ENCODE assay signal across 17 mouse cellular contexts in the genomic region with DNA sequence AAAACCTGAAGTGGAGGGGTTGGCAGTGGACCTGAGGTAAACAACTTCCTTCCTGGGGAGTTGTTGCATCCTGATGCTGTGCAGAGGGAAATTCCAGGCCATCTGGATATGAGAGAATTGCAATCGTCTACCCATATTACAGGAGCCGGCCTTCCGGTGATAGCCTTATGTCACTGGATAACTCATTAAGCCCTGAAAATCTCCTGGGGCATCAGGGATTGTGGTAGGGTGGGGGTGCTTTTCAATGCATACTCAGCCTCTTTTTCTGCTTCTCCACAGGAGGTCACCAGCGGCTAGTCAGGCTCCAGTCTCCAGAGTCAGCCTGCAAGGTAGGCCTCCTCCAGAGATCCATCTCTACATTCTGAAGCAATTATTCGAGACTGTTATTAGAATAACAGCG.
A peak's percentile ranks its signal among the peaks of the same experiment; 100 is the strongest.
DNase-seq lines count a peak whose midpoint lies in the region; ATAC-seq lines count a peak whose summit lies in the region.
"Had no signal": no experiment of that assay in that cellular context is flagged by ENCODE, and none has a peak within 500 bp of the region (broad histone marks: within the 10 kb centered on the region; RNA-seq: fewer than 3 reads in every experiment).

No protein-coding gene starts in this region.

- 64% methylated on average over 6 of the region's 6 CpGs for WGBS in kidney, embryonic 16.5 days

- no peak overlapping the region for H3K4me3 ChIP-seq in kidney, embryonic 16.5 days (ENCODE audit: low read length)
- H3K4me3 ChIP-seq: intestine, embryonic 15.5 days; neural tube, embryonic 15.5 days had no signal

- peak; percentile 17 for DNase-seq in gastrocnemius, postnatal 14 days
- no peak for DNase-seq in gastrocnemius, postnatal 4 days (ENCODE audit: low spot score in 2 of 2)
- DNase-seq in kidney, postnatal 10 days, result peak; percentile 15
- DNase-seq in CD4-positive helper T cell, adult 2 months (ENCODE audit: low read depth, low spot score), result peak; percentile 29
- DNase-seq in heart, postnatal 25 days (ENCODE audit: low spot score), result peak; percentile 41
- no peak for DNase-seq in layer of hippocampus, postnatal 14 days (ENCODE audit: low spot score in 2 of 2)
- DNase-seq: cerebellum, adult 11 months; cerebellum, postnatal 36 days; forebrain, postnatal 0 days; gastrocnemius, postnatal 36 days; lung, adult 18-20 months; lung, postnatal 36 days had no signal

- H3K27me3 ChIP-seq in kidney, embryonic 16.5 days (ENCODE audit: insufficient read depth, low read length), result no peaks in the 10 kb centered on the region
- H3K27me3 ChIP-seq: intestine, embryonic 15.5 days; neural tube, embryonic 15.5 days had no signal

- intact Hi-C loops in gastrocnemius, postnatal 14 days (cut with DNase I; ENCODE audit: low total_unique reads), result no loop called here
- intact Hi-C loops in heart, postnatal 25 days (cut with DNase I), result no loop called here

- 0 out of 2 replicates have a peak, but pooled peaks cover 7% of the 10 kb centered on the region for H3K4me1 ChIP-seq in kidney, embryonic 16.5 days (ENCODE audit: insufficient read depth, low read length)

- no peaks in the 10 kb centered on the region for H3K36me3 ChIP-seq in kidney, embryonic 16.5 days (ENCODE audit: insufficient read depth, low read length)
- H3K36me3 ChIP-seq: intestine, embryonic 15.5 days; neural tube, embryonic 15.5 days had no signal

- H3K27ac ChIP-seq in kidney, embryonic 16.5 days (ENCODE audit: low read length), result no peak overlapping the region
- H3K27ac ChIP-seq: intestine, embryonic 15.5 days; neural tube, embryonic 15.5 days had no signal

- H3K4me2 ChIP-seq in kidney, embryonic 16.5 days (replicated peaks; ENCODE audit: low read depth, low read length), result no peak overlapping the region
- H3K4me2 ChIP-seq: intestine, embryonic 15.5 days; midbrain, embryonic 11.5 days; neural tube, embryonic 15.5 days had no signal

- no peak overlapping the region for H3K9ac ChIP-seq in kidney, embryonic 16.5 days (replicated peaks; ENCODE audit: low read length)
- H3K9ac ChIP-seq: forebrain, postnatal 0 days; intestine, embryonic 15.5 days; neural tube, embryonic 15.5 days had no signal

- H3K9me3 ChIP-seq in kidney, embryonic 16.5 days (ENCODE audit: low read length), result no peaks in the 10 kb centered on the region
- H3K9me3 ChIP-seq: intestine, embryonic 15.5 days; neural tube, embryonic 15.5 days had no signal

- no peak for ATAC-seq in kidney, embryonic 16.5 days (ENCODE audit: low FRiP score, low TSS enrichment)
- no peak for ATAC-seq in megakaryocyte-erythroid progenitor cell, adult 5-6 weeks (replicated peaks; ENCODE audit: low FRiP score, low TSS enrichment, poor library complexity, severe bottlenecking)
- ATAC-seq: forebrain, postnatal 0 days; intestine, embryonic 15.5 days had no signal

Comparison
In these comparisons a context has a peak if more than half of its experiments do, and no peak if none do; other contexts are left out.
1. DNase-seq: peak in gastrocnemius, postnatal 14 days (single experiment), kidney, postnatal 10 days (single experiment), CD4-positive helper T cell, adult 2 months (single experiment) and heart, postnatal 25 days (single experiment); none in gastrocnemius, postnatal 4 days (0 of 2) and layer of hippocampus, postnatal 14 days (0 of 2).